Mouse (Mus musculus): ENCODE measurements around the gene P4ha2.

P4ha2 gene

DNA sequence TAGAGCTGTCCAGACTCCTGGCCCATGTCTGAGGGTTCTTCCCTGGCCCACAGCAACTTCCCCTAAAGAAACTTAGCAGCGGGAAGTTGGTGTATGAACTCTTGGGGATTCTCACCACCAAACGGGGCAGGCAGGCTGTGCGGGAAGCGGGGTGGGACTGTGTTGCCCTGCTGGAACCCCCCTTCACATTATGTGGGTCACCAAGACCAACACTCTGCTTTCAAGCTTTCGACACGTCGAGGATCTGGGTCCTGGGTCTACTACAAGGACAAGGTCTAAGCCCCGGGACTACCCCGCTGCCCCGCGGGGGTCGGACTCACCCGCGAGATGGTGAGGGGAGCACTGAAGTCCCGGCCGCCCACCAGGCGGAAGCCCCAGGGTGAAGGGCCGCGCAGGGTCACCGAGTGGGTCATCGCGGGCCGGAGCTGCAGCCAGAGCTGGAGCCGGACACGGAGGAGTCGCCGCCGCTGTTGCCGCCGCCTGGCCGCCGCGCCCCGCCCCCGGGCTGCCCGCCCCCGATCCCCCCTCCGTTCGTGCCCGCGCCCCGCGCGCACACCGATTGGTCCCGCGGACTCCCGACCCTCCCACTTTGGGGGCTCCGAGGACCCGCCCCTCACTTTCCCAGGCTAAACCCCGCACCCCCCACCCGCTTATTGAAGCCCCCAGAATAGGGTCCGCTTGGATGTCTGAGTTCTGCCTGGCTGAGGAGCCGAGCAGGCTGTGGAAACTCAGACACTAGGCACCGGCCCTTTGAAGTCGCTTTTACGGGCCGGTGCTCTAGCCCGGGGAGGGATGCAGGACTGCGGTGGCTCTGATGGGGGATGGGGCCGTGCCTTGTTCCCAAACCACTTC lies 31.1 kb upstream of the P4ha2 start, which contains the start of gene Pdlim4:
Pdlim4 (minus strand) TSS at position 495 of the 852 bp plus-strand sequence.
- DNase-seq (ENCODE audit: low read depth, low spot score) = no peak

DNA sequence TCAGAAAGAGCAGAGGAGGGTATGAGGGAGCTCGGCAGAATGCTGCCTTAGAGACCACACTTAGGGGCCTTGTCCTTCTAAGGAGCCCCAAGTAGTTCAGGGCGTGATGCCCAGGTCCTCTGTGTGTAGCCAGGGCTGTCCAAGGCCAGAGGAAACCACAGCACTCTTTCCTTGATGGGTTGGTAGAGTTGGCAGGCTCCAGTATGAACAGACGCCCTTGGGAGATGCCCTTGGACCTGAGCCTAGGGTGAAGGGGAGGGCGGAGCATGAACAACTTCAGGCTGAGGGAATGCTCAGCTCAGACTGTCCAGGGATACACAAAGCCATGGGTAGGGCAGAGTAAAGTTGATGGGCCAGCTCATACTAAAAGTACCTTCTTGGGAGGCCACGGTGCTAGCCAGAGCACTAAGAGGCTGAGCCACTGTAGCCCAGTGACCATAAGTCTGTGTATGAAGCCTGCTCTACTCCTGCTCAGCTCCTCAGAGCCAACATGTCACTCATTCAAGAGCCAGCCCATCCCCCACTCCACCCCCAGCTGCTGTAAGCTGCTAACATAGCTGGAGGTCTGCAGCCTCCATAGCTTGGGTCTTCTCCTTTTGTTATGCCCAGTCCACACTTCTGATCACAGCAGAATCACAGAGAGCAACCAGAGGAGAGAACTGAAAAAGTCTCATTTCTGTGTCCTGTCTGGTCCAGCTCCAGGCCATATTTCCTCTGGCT lies 28.0 kb upstream of the P4ha2 start:
- no peak for DNase-seq (ENCODE audit: low read depth, low spot score)

- DNase-seq (ENCODE audit: low read depth, low spot score) = peak; percentile 46
Measured at GRCm38 (mm10) chr11:54073291-54073690, 26.6 kb upstream of the P4ha2 start.

- DNase-seq (ENCODE audit: low read depth, low spot score) = no peak
Measured at GRCm38 (mm10) chr11:54075353-54075752, 24.5 kb upstream of the P4ha2 start.

- no peak for DNase-seq (ENCODE audit: low read depth, low spot score)
Measured at GRCm38 (mm10) chr11:54076101-54076500, 23.8 kb upstream of the P4ha2 start.

DNA sequence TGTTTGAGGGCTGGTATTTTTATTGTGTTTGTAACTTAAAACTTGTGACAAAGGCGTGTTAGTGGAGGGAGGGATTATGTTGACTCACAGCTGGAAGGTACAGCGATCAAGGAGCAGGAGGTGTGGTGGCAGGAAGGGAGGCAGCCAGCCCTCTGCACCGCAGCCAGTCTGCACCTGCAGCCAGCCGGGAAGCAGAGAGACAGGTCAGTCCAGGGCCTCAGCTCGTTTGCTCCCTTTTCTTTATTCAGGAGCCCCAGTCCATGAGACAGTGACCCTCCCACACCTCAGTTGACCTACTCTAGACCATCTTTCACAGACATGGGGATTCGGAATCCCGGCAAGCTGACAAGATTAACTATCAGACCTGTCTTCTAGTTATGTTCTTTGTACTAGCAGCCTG lies 19.5 kb upstream of the P4ha2 start:
- DNase-seq (ENCODE audit: low read depth, low spot score) = no peak

DNA sequence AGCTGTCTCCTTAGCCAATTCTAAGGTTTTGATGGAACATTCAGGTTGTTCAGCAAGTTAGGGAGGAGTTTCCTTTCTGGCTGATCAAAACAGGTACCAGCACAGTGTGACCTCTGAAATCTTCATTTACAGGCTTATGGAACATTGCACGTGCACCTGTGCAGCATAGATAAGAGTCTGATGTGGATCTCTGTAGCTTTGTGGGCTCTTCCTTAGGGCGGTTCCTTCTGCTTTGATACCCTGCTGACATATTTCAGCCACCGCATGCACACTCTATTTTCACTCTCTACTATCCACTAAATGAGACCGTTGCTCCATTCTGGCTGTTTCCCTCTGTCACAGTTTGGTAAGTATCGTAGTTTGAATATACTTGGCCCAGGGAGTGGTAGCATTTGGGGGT lies 17.2 kb upstream of the P4ha2 start:
- DNase-seq (ENCODE audit: low read depth, low spot score) = no peak

- DNase-seq (ENCODE audit: low read depth, low spot score) = no peak
Measured at GRCm38 (mm10) chr11:54084976-54085375, 14.9 kb upstream of the P4ha2 start.

DNA sequence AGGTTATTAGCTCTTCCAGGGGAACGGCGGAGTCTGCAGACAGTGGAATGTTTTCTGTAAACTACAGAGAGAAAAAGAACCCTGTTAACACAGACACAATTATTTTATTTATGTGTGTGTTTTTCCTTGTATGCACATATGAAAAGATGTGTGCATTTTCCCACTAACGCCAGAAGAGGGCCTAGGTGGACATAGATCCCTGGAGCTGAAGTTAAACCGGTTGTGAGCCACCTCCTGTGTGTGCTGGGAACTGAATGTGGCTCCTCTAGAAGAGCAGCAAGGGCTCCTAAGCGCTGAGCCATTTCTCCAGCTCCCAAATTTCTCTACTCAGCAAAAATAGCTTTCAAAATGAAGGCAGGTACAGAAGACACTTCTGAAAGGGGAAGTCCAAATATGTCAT lies 14.1 kb upstream of the P4ha2 start:
- no peak for DNase-seq (ENCODE audit: low read depth, low spot score)

DNA sequence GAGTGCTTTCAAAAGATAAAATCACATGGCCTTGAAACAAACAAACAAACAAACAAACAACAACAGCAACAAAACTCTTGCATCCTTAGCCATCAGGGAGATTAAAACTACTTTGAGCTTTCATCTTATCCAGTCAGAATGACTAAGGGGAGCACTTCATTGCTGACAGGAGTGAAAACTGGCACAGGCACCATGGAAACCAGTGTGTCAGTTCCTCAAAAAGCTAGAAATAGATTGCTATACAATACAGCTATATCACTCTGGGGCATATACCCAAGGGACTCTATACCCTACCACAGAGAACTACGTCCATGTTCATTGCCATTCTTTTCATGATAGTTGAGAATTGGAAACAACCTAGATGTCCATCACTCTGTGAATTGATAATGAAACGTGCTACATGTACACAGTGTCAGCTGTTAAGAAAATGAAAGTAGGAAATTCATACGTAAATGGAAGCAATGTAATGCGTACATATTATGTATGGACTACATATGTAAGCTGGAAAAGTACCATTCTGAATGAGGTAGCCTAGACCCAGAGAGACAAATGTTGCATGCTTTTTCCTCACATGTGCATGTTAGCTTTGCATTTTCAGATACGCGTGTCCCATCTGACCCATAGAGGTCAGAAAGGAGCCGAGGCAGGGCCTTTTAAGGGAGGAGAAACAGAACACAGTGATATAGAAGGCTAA lies 11.5 kb upstream of the P4ha2 start:
- no peak for DNase-seq (ENCODE audit: low read depth, low spot score)

GRCm38 (mm10) chr11:54088947-54089317 lies 11.0 kb upstream of the P4ha2 start:
- DNase-seq (ENCODE audit: low read depth, low spot score) = no peak

DNA sequence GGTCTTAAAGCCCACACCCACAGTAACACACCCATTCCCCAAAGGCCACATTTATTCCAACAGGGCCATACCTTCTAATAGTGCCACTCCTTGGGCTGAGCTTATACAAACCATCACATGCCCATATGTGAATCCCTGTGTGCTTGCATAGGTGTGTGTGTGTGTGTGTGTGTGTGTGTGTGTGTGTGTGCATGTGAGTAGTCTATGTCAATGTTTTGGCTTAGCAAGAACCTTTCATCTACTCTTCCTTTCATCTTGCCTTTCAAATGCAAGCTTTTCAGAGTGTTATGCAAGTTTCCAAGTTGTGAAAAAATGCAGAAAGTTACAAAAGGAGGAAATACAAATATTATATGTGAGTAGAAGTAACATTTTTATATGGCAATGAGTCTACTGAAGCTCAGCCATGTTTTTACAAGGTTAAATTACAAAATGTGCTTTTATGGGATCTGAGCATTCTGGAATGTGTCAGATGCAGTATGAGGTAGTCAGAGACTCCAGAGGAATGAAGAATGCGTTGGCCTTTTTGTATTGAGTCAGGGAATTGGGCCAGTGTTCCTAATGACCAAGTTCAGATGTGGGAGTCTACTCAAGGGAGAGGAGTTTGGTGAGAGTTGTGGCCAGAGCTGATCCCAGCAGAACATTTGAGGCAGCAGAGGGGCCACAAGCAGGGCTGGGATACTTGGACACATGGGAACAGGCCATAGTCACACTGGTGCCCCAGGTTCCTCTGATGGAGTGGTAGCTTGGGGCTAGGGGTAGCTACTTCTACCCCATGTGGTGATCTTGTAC lies 9.6 kb upstream of the P4ha2 start:
- DNase-seq (ENCODE audit: low read depth, low spot score) = no peak

GRCm38 (mm10) chr11:54091726-54092125 lies 8.2 kb upstream of the P4ha2 start:
- no peak for DNase-seq (ENCODE audit: low read depth, low spot score)

- DNase-seq (ENCODE audit: low read depth, low spot score) = no peak
Measured at GRCm38 (mm10) chr11:54092188-54092587, 7.7 kb upstream of the P4ha2 start.

DNA sequence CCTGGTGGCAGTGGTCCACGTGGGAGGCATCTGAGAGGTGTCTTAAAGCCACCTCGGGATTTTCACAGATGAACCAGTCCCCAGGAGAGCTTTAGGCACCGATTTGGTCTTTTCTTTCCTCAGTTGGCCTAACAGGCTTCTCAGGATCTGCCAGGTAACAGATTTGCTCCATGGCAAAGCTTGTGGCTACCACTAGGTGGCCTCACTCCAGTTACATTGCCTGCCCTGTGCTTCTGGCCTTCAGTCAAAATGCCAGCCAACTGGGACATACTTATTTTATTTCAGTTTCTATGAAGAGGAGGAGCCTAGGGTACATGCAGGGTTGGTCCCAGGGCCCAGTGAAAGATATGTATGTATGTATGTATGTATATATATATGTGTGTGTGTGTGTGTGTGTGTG lies 6.9 kb upstream of the P4ha2 start:
- DNase-seq (ENCODE audit: low read depth, low spot score) = no peak

- DNase-seq (ENCODE audit: low read depth, low spot score) = no peak
Measured at GRCm38 (mm10) chr11:54100692-54101591, 1.0 kb downstream of the P4ha2 start.

- no peak for DNase-seq (ENCODE audit: low read depth, low spot score)
Measured at GRCm38 (mm10) chr11:54101701-54102100, 1.8 kb downstream of the P4ha2 start.

- no peak for DNase-seq (ENCODE audit: low read depth, low spot score)
Measured at GRCm38 (mm10) chr11:54102706-54103449, 3.0 kb downstream of the P4ha2 start.

GRCm38 (mm10) chr11:54105011-54105410 lies 5.1 kb downstream of the P4ha2 start:
- no peak for DNase-seq (ENCODE audit: low read depth, low spot score)

- DNase-seq (ENCODE audit: low read depth, low spot score) = no peak
Measured at GRCm38 (mm10) chr11:54106676-54107075, 6.8 kb downstream of the P4ha2 start.
